Mouse (Mus musculus) adrenal gland, postnatal 25 days (tissue): ENCODE data around the gene Hoxd3. TPM values are rescaled to one million over a fixed set of nuclear protein-coding genes. Genes with fewer than 3 reads are reported as not detected.

Experiments
- DNase-seq: peaks from one replicate; pipeline ENCODE4 v3.0.0; 2021; ENCODE audit warnings: mixed read lengths
- total RNA-seq: library from RNA; stranded (reverse); gene quantifications from 2 replicates; pipeline ENCODE4 v1.2.3, GENCODE M21; 2021

Gene Hoxd3
- total RNA-seq, 1 experiment from 2014 or later, result 0.73 TPM

DNA sequence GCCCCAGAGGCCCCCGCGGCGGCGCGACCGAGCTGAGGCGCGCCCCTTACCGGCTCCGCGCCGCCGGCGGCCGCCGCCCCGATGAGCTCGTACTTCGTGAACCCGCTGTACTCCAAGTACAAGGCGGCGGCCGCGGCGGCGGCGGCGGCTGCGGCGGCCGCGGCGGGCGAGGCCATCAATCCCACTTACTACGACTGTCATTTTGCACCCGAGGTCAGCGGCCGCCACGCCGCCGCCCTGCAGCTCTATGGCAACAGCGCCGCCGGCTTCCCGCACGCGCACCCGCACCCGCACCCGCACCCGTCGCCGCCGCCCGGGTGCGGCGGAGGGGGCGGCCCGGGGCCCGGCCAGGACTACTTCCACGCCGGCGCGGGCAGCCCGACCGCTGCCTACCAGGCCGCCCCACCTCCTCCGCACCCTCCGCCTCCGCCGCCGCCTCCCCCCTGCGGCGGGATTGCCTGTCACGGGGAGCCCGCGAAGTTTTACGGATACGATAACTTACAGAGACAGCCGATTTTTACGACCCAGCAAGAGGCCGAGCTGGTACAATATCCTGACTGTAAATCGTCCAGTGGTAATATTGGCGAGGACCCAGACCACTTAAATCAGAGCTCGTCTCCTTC is 6.1 kb upstream of the Hoxd3 start:
- DNase-seq, result peak; percentile 79

DNA sequence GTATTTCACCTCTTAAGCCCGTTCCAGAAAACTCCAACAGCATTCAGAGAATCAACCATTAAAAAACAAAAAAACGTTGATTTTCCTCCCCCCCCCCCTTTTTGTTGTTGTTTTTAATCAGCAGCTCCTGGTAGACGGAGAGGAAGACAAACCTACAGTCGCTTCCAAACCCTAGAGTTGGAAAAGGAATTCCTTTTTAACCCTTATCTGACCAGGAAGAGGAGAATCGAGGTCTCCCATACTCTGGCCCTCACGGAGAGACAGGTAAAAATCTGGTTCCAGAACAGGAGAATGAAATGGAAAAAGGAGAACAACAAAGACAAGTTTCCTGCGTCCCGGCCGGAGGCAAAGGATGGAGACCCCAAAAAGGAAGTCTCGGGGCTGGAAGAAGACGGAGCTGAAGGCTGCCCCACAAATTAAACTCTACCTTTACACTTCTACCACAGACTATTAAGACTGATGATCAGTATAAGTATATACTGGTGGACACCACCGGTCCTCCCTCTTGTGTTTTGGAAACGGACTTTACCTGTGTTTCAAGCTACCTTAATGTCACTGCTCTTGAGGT is 5.2 kb upstream of the Hoxd3 start:
- no peak for DNase-seq

DNA sequence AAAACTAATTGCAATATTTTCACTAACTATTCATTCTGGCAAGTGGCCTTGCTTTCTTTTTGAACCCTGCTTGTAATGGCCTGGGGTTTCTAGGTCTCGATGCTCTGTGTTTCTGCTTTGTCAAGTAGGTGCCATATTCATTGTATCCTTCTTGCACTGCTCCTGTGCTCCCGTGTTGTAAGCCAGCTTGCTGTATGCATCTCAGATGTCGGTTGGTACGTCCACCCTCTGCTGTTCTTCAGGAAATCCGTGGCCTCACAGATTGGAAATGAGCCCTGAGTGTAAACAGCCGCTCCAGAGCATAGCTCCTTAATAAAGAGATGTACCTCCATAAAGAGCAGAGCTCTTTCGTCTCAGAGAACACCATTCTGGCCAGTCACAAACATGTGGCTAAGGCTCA is 4.1 kb upstream of the Hoxd3 start:
- DNase-seq, result no peak

DNA sequence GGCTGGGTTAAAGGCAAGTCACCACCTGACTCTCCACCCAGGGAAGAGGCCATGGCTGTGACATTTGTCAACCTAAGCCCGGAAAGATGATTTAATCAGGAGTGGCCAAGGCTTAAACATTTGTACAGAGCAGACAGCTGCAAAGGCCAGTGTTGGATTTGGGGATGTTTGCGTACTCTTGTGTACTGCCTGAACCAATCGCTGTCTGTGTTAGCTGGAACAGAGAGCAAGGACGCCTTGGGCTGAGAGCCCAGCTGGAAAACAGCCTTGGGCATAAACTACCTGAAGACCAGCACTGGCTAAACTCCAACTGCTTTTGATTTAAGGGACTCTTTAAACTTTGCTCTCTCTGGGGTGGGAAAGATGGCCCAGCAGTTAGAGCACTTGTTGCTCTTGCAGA is 3.1 kb upstream of the Hoxd3 start:
- no peak for DNase-seq

DNA sequence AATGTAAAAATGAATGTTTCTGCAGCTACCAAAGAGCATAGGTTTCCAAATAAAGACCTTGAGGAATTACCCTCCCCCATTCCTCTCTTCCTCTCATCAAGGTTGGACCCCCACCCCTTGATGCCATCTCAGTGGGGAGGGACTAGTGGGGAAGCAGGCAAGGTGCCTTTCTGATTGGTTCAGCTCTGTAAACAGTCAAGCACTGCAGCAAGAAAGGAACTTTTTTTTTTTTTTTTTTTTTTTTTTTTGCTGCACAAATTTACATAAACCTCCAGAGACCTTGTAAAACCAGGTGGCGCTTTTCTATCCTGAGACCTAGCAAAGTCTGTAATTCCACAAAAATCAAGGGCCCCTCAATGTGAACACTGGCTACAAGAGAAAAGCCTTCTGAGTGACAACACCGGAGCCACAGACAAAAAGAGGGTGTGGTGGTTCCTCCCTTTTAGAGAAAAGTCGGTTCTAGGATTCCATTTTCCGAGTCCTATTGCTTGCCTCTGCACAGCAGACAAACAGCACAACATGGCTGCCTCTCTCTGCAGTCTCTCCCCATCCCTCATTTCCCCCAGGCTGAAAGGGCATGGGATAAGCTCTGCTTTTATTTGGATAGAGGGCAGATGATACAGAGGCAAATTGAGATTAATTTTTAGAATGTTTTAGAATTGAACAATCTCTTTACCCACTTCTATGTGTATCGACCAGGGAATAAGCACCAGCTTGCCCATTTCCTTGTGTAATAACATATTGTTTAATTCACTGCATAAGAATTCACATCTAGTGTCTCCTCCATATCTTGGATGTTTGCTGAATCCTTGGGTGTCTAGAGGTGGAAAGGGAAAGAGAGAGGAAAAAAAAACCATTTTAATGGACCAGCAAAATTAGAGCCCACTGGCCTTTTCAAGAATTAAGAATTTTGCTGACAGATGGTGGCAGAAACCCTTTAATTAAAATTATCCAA is 2.0 kb upstream of the Hoxd3 start:
- DNase-seq, result no peak

DNA sequence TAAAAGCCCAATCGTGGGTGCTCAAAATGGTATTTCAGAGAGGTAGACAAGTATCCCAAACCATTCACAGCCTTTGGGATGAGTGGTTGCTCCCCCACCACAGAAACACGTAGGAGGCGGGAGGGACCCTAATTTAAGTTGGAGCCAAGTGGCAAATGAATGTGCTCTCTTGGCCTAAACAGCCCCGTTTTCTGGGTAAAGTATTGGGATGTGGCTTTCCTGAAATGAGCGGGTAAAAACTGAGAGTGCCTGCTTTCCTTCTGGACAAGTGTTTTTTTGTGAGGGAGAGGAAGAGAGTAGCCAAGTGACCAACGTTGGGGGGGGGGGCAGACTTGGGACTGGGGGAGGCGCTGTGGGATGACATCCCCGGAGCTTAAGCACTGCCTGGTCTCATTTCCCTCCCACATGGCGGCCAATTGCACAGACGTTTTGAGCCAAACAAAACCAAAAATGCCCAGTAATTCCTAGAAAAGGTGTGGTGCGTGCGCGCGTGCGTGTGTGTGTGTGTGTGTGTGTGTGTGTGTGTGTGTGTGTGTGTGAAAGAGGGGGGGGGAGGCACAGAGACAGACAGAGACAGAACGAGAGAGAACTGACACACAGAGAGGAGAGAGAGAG is 691 bp upstream of the Hoxd3 start:
- no peak for DNase-seq

DNA sequence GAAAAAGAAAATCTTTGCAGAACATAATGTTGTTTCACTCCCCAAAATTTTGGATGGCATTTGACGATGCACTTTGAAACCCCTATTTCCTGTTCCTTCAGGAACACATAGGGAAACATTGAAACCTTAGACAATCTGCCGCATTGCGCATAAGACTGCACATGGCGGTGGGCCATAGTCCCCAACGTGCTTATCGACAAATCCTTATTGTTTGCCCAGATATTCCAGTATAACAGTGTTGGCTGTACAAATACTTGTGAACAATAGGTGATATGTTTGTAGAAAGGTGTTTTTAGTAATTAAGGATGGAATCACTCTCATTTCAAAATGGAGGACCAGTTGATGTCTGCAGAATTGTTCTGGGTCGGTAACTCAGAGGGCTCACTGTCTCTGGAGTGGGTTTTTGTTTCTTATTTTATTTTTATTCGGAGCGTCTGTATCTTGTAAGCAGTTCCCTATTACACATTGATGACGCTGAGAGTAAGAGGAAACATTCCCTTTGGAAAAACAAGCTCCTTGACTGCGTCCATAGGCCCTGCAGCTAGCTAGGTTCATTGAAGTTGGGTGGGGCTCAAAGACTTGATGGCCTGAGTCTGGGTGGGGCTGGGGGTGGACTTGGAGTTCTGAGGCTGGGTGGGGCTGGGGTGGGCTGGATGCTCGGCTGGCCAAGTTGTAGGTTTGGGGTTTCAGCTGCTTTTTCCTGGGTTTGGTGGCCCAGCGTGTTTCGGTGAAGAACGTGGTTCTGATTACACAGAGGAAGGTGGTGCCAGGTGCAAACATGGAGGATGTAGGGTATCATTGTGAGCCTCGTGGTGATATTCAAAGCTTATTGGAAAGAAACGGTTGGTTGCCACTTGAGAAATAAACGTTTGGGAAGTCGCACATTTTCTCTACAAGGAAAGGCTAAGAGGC is 1.8 kb downstream of the Hoxd3 start:
- no peak for DNase-seq

DNA sequence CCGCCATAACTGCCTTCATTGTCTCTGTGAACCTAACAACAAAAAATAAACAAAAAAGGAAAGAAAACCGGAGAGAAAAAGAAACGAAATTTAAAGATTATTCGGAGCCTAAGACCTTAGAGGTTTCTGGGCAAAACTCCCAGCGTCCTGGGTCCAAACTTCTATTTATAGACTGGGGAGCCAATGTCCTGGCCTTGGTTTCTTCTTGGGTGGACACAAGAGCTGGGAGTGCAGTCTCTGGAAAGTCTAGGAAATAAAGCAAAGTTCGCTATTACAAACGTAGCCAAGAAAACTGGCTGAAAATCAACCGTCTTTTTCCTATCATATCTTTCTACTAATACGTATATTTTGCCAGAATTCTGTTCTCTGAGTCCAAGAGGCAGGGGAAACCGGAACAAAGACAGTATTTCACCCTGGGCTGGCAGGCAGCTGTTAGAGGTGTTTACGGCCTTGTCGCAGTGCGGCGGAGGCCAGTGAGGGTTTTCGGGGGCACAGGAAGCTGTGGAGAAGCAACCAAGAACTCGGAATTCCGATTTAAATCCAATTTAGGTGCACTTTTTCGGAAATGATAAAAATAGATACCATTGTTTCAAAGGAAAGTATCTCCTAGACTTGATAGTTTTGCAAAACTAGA is 2.5 kb downstream of the Hoxd3 start:
- DNase-seq, result no peak

DNA sequence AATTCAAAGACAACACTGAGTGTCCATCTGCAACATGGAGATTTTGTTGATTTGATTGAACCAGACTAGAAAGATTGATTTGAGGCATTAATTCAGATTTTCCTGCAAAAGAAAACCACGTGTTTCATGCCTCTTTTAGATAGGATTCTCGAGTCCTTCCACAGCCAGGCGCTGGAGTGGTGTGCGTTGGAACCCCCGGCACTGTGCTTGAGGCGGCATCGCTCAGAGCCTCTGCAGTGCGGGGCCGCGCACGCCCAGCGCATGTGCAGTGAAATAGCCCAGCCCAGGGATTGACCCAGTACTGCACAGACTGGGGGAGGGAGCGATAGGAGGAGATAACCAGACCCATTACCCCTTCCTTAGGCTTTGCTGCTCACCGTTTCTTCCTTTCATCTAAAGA is 3.2 kb downstream of the Hoxd3 start:
- peak; percentile 69 for DNase-seq

DNA sequence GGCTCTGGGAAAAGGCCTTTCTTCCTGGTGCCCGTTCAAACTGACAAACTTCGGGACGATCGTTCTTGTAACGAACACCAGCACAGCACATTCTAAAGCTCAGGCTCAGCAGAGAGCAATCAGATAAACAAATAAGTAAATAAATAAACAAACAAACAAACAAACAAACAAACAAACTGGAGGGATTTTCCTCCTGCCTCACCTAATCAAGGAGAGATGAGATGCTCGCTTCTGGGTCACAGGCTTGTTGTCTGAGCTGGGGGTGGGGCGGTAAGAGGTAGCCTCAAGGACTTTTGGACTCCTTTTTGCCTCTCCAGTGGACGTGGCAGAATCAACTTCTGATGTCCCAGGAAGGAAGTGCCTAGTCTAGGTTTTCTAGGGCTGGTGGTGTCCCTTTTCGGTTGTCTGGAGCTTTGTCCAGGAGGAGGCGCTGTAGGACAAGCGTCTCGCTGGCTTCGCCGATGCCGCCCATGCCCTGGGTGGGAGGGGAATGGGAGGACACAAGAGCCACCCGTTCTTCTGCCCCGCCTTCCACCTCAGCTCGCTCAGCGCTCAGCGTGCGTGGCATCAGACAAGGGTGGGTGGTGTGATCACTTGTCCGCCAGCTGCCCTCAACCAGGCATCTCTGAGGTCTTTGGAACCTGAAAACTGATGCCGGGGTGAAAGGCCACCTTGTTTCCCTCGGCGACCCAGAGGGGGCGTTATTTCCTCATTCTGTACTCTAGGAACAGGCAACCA is 3.9 kb downstream of the Hoxd3 start:
- DNase-seq, result peak; percentile 95

DNA sequence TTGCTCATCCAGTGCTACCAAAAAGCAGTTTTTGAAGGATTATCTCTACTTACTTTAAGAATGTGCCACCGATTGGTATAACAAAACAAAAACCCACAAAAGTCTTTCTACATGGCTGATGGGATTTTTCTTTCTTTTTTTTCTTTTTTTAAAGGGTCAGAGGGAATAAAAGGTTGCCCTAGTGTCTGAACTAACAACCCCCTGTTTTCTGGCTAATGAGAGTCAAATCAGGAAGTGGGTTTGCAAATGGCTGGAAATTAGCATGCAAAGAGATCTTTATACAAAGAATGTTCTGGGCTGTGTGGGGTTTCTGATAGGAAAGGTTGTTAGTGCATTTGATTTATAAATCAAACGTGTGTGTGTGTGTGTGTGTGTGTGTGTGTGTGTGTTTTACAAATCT is 8.7 kb downstream of the Hoxd3 start:
- no peak for DNase-seq

DNA sequence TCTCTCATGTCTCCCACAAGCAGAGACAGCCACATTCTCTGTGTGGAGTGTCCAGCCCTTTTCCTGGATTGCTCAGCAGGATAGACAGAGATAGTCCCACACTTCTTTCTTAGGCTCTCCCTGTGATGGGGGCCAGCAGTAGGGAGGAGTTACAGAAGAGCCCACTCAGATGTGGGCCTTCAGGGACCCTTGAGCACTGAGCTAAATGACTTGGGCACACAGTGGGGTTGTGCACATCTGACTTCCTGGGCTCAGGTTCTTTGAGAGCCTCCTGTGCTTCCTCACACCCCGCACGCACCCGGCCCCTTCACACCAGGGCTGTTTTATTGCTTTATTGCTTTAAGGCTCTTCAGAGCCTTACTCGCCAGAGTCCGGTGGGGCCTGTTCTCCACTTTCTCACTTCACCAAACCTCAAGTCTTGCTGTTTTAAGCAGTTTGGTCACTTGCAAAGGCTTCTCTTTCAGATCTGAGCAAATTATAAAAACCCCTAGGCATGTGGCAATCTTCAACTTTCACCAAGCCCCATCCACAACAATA is 9.3 kb downstream of the Hoxd3 start:
- no peak for DNase-seq

DNA sequence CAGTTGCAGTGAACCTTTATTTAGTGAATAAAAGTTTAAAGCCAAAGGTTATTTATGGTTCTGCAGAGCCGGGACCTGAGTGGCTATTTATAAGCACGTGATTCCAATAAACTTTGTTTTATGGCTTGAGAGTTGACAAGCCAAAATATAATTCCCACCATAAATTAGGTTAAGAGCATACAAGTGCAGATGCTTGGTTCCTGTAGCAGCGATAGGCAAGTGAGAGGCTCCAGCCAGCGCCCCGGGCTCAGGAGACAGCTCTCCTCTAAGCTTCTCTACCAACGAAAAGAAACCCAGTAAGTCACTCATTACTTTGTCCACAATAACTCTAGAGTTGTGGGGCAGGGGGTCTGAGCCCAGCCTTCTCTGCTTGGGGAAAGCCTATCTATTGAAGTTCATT is 10.2 kb downstream of the Hoxd3 start:
- no peak for DNase-seq

DNA sequence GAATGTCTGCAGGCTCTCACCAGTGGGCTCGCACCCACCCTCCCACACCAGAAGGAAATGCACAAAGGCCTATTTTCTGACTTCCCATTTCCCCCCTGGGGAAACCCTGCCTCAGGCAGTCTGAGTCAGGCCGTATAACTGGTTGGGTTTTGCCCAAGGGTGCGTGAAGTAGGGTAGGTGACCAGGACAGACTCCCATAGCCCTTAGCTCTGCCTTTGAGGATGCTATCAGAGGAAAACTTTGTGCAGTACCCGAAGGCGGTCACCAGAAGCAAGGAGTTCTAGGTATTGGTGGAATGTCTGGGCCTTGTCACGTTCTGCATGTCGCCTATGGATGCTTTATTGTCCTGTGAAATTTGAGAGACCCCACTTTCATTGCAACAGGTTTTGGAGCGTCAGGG is 11.2 kb downstream of the Hoxd3 start:
- DNase-seq, result no peak

DNA sequence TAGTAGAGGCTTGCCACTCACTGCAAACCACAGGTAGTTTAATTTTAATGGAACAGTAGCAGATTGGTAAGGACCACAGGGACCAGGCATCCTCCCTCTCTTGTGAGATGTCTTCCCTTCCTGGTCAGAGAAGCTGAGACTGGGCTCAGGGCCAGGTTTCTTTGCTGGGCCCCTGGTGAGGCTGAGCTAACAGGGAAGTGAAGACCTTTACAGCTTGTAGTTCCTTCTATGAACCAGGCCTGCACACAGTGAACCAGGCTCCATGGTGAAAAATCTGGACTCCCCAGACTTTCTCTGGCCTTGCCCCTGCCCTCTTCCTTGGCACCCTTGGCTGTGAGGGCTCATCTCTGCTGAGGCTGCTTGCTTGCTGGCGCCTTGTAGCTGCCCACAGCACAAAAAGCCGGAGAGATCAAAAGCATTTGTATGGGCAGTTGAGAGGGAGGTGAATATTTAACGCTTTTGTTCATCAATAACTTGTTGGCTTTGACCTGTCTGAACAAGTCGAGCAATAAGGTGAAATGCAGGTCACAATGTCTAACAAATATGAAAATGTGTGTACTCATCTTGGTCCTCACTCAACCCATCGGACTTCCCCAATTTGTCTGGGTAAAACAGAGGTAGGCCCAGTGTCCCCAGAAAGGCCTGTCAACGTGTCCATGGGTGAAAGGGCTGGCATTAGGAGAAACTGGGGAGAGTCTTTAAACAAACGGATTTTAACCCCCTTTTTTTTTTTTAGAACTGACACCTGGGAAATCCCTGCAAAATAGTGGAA is 12.7 kb downstream of the Hoxd3 start:
- no peak for DNase-seq

DNA sequence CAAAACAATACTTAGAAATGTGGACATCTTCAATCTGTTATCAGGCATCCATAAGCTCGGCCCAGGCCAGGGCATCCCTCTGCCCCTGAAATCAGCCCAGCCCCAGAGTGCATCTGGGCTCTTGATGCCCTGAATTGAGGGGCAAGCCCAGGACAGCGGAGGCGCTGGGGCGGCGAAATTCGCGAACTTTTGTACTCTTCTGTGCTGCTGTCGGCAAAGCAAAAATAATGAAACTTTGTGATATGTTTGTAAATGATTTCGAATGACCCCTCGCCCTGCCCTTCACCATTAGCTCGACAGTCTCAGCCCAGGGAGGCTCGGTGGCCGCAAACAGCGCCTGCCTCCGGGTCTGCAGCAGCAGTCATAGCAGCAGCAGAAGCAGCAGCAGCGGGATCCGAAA is 13.4 kb downstream of the Hoxd3 start:
- DNase-seq, result no peak

DNA sequence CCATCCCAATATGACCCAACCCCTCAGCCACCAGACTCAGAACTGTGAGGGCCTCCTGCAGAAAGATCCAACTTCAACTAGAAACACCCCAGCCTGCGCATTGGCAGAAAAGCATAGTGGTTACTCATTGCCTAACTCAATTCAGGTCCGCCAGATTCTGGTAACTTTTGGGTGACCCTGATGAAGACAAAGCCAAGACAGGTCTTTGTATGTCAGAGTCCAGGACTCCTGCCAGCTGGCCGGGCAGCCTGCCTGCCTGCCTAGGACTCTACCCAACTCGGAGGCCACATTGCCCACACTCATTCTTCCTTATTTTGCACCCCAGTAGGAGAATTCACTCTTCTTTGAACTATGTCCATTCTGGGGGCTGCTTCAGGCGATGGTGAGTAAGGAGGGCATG is 14.8 kb downstream of the Hoxd3 start, which contains the start of gene Gm28230:
Gene Gm28230, plus strand, starts transcription at position 178 of the 400 bp plus-strand sequence.
- peak; percentile 42 for DNase-seq

DNA sequence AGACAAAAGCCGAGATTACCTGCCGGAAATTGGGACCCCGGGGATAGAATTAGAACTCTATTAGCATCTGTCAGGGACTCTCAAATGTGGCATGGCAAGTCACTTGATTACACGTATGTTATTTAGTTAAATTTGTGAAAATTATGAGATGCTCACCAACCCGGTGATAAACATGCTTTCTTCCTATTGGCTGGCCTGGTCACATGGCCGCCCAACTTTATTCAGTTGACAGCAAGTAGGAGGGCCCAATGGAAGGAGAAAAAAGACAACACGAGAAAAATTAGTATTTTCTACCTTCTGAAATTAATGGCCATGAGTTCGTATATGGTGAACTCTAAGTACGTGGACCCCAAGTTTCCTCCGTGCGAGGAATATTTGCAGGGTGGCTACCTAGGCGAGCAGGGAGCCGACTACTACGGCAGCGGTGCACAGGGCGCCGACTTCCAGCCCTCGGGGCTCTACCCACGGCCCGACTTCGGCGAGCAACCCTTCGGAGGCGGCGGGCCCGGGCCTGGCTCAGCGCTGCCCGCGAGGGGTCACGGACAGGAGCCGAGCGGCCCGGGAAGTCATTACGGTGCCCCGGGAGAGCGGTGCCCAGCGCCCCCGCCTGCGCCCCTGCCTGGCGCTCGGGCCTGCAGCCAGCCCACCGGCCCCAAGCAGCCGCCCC is 15.4 kb downstream of the Hoxd3 start:
- DNase-seq, result no peak
